Mouse (Mus musculus) MEL (cell line): ENCODE results near the gene Cyth3. TPM values are rescaled to one million over a fixed set of nuclear protein-coding genes. Genes with fewer than 3 reads are reported as not detected.

Source experiments
- DNase-seq: peaks from one replicate; pipeline ENCODE4 v3.0.0; 2011; ENCODE audit warnings: low read depth, low spot score
- H3K27ac ChIP-seq: 2 replicates; pipeline ENCODE4 v1.5.1; 2012; ENCODE audit warnings: low read depth, mild to moderate bottlenecking, control low read depth, low read length, moderate library complexity; ENCODE audit not compliant: control insufficient read depth
- H3K27me3 ChIP-seq, 2 experiments: fragments of 150-350 bp in 1 of 2; sonication (generic) in 1 of 2; 2 replicates each; pipeline ENCODE4 v1.6.1; 2012; ENCODE audit warnings: low read length in 2 of 2, mild to moderate bottlenecking in 2 of 2, improper control_type of control experiment in 1 of 2, moderate library complexity in 1 of 2; ENCODE audit not compliant: insufficient read depth in 2 of 2, control insufficient read depth in 1 of 2
- H3K36me3 ChIP-seq, 2 experiments: 2 replicates each; pipeline ENCODE4 v1.6.1; 2012 to 2014; ENCODE audit warnings: low read length in 2 of 2, improper control_type of control experiment in 1 of 2, inconsistent platforms in 1 of 2, mild to moderate bottlenecking in 1 of 2; ENCODE audit not compliant: insufficient read depth in 2 of 2, control insufficient read depth in 1 of 2
- H3K4me1 ChIP-seq, 2 experiments: fragments of 150-350 bp in 1 of 2; sonication (generic) in 1 of 2; 2 replicates each; pipeline ENCODE4 v1.6.1; 2012; ENCODE audit warnings: low read length in 2 of 2, improper control_type of control experiment in 1 of 2, mild to moderate bottlenecking in 1 of 2; ENCODE audit not compliant: insufficient read depth in 2 of 2, control insufficient read depth in 1 of 2
- H3K4me3 ChIP-seq, 2 experiments: fragments of 150-350 bp in 1 of 2; sonication (generic) in 1 of 2; 2 replicates each; pipeline ENCODE4 v1.5.1; 2012; ENCODE audit warnings: low read depth in 2 of 2, low read length in 2 of 2, mild to moderate bottlenecking in 2 of 2, moderate library complexity in 2 of 2, control low read depth in 1 of 2, improper control_type of control experiment in 1 of 2; ENCODE audit not compliant: control insufficient read depth in 1 of 2, insufficient read depth in 1 of 2
- H3K79me2 ChIP-seq: 2 replicates; pipeline ENCODE4 v1.6.1; 2012; ENCODE audit warnings: mild to moderate bottlenecking, low read length, moderate library complexity; ENCODE audit not compliant: control insufficient read depth, poor library complexity, insufficient read depth
- H3K9ac ChIP-seq: 2 replicates; pipeline ENCODE4 v1.6.1; 2012; ENCODE audit warnings: low read depth, mild to moderate bottlenecking, control low read depth, low read length, moderate library complexity; ENCODE audit not compliant: control insufficient read depth, poor library complexity, severe bottlenecking
- H3K9me3 ChIP-seq: fragments of 150-350 bp; sonication (generic); replicated peaks from 2 replicates; pipeline ENCODE4 v1.6.1; 2012; ENCODE audit warnings: mild to moderate bottlenecking, low read length, improper control_type of control experiment, moderate library complexity; ENCODE audit not compliant: insufficient read depth
- CHD2 ChIP-seq: IDR thresholded peaks from 2 replicates; pipeline ENCODE4 v1.6.1; 2011; ENCODE audit warnings: low read length, improper control_type of control experiment
- ELF1 ChIP-seq: IDR thresholded peaks from 2 replicates; pipeline ENCODE4 v1.6.1; 2014; ENCODE audit warnings: low read depth, mild to moderate bottlenecking, inconsistent platforms, low read length, improper control_type of control experiment, moderate library complexity
- EP300 ChIP-seq, 2 experiments: IDR thresholded peaks; 2 replicates each; pipeline ENCODE4 v1.6.1; 2011; ENCODE audit warnings: improper control_type of control experiment in 2 of 2, low read length in 2 of 2, low read depth in 1 of 2, mild to moderate bottlenecking in 1 of 2
- ETS1 ChIP-seq: IDR thresholded peaks from 2 replicates; pipeline ENCODE4 v1.6.1; 2012; ENCODE audit warnings: low read depth, mild to moderate bottlenecking, inconsistent platforms, low read length, improper control_type of control experiment, moderate library complexity
- GATA1 ChIP-seq: IDR thresholded peaks from 2 replicates; pipeline ENCODE4 v1.6.1; 2011; ENCODE audit warnings: low read depth, low read length, improper control_type of control experiment
- JUND ChIP-seq: IDR thresholded peaks from 2 replicates; pipeline ENCODE4 v1.6.1; 2011; ENCODE audit warnings: low read depth, mild to moderate bottlenecking, improper control_type of control experiment, low read length
- MAFK ChIP-seq: IDR thresholded peaks from 2 replicates; pipeline ENCODE4 v1.6.1; 2011; ENCODE audit warnings: low read depth, mild to moderate bottlenecking, low read length, improper control_type of control experiment, borderline replicate concordance
- MEF2A ChIP-seq: IDR thresholded peaks from 2 replicates; pipeline ENCODE4 v1.6.1; 2014; ENCODE audit warnings: low read depth, mild to moderate bottlenecking, inconsistent platforms, low read length, improper control_type of control experiment; ENCODE audit not compliant: poor library complexity, insufficient replicate concordance, severe bottlenecking; ENCODE audit errors: extremely low read depth
- MXI1 ChIP-seq: IDR thresholded peaks from 2 replicates; pipeline ENCODE4 v1.6.1; 2011; ENCODE audit warnings: mild to moderate bottlenecking, low read depth, low read length, improper control_type of control experiment
- MYB ChIP-seq: IDR thresholded peaks from 2 replicates; pipeline ENCODE4 v1.6.1; 2011; ENCODE audit warnings: mild to moderate bottlenecking, low read depth, low read length, improper control_type of control experiment
- MYC ChIP-seq: IDR thresholded peaks from 2 replicates; pipeline ENCODE4 v1.6.1; 2011; ENCODE audit warnings: low read depth, mild to moderate bottlenecking, low read length, improper control_type of control experiment, moderate library complexity
- POLR2A ChIP-seq, 2 experiments: IDR thresholded peaks; 2 replicates each; pipeline ENCODE4 v1.6.1; 2011 to 2012; ENCODE audit warnings: low read length in 2 of 2, mild to moderate bottlenecking in 2 of 2, control low read depth in 1 of 2, improper control_type of control experiment in 1 of 2, low read depth in 1 of 2, moderate library complexity in 1 of 2; ENCODE audit not compliant: control insufficient read depth in 1 of 2, insufficient read depth in 1 of 2, poor library complexity in 1 of 2
- RAD21 ChIP-seq: IDR thresholded peaks from 2 replicates; pipeline ENCODE4 v1.6.1; 2011; ENCODE audit warnings: mild to moderate bottlenecking, low read depth, low read length, improper control_type of control experiment
- RCOR1 ChIP-seq: IDR thresholded peaks from 2 replicates; pipeline ENCODE4 v1.6.1; 2012; ENCODE audit warnings: low read depth, mild to moderate bottlenecking, inconsistent platforms, low read length, improper control_type of control experiment
- SIN3A ChIP-seq: IDR thresholded peaks from 2 replicates; pipeline ENCODE4 v1.6.1; 2012; ENCODE audit warnings: low read length, improper control_type of control experiment, inconsistent platforms
- TAL1 ChIP-seq: IDR thresholded peaks from 2 replicates; pipeline ENCODE4 v1.6.1; 2012; ENCODE audit warnings: mild to moderate bottlenecking, inconsistent platforms, low read length, moderate library complexity, mixed read lengths
- TCF12 ChIP-seq: IDR thresholded peaks from 2 replicates; pipeline ENCODE4 v1.6.1; 2014; ENCODE audit warnings: low read depth, mild to moderate bottlenecking, inconsistent platforms, low read length, improper control_type of control experiment, moderate library complexity
- UBTF ChIP-seq: IDR thresholded peaks from 2 replicates; pipeline ENCODE4 v1.6.1; 2012; ENCODE audit warnings: low read depth, mild to moderate bottlenecking, inconsistent platforms, low read length, improper control_type of control experiment, moderate library complexity, borderline replicate concordance; ENCODE audit not compliant: insufficient read depth
- USF1 ChIP-seq: IDR thresholded peaks from 2 replicates; pipeline ENCODE4 v1.6.1; 2014; ENCODE audit warnings: low read depth, mild to moderate bottlenecking, inconsistent platforms, low read length, improper control_type of control experiment, moderate library complexity
- USF2 ChIP-seq, 2 experiments: IDR thresholded peaks; 2 replicates each; pipeline ENCODE4 v1.6.1; 2011 to 2012; ENCODE audit warnings: improper control_type of control experiment in 2 of 2, low read length in 2 of 2, borderline replicate concordance in 1 of 2, inconsistent platforms in 1 of 2, low read depth in 1 of 2, mild to moderate bottlenecking in 1 of 2; ENCODE audit not compliant: insufficient read depth in 1 of 2
- ZMIZ1 ChIP-seq: IDR thresholded peaks from 2 replicates; pipeline ENCODE4 v1.6.1; 2012; ENCODE audit warnings: low read depth, mild to moderate bottlenecking, inconsistent platforms, low read length, improper control_type of control experiment, moderate library complexity
- ZNF384 ChIP-seq: IDR thresholded peaks from 2 replicates; pipeline ENCODE4 v1.6.1; 2012; ENCODE audit warnings: low read depth, mild to moderate bottlenecking, inconsistent platforms, low read length, improper control_type of control experiment
- polyA plus RNA-seq, 2 experiments: library from polyadenylated mRNA; stranded (reverse) in 1 of 2; unstranded in 1 of 2; fragments of >175 nt in 1 of 2; fragments of >200 nt in 1 of 2; gene quantifications; 2 replicates each; pipeline versions ENCODE4 v1.2.1 to v1.2.4; 2012; ENCODE audit warnings: low replicate concordance in 2 of 2, low read depth in 1 of 2; ENCODE audit not compliant: insufficient read length in 2 of 2, insufficient read depth in 1 of 2, missing spikeins in 1 of 2
- total RNA-seq: library from RNA; depleted of rRNA; stranded (reverse); fragments of 300-350 nt; gene quantifications from 2 replicates; pipeline ENCODE4 v1.2.3, GENCODE M21; 2012

The Cyth3 gene
- total and polyA plus RNA-seq, 3 experiments: 41.1 to 44.9 TPM; not detected in 1

DNA sequence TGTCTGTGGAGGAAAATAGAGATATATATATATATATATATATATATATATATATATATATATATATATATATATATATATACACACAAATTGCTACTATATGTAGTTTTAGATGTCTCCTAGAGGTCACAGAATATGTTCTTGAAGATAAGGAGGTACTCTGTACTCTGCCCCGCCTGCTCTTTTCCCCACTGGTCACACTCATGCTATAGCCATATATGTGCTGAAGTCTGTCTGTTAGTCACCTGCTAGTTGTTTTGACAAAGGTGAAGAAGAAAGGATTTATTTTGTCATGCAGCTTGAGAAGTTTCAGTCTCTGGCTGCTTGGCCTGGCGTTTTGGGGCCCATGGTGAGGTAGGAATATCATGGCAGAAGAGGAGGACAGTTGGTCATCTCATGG is 25.2 kb downstream of the Cyth3 start:
- H3K79me2 ChIP-seq: peaks cover 26% of the 10 kb centered on the region
- H3K36me3 ChIP-seq: peaks cover 1 to 38% of the 10 kb centered on the region in 2 experiments; a peak in 3 of 4 replicates
- DNase-seq: peak; percentile 30
- no peak overlapping the region for H3K9ac ChIP-seq
- peak overlapping the region; percentile 24; the same call in 1 of the 2 replicates for H3K27ac ChIP-seq
- peaks cover 18 to 30% of the 10 kb centered on the region in 2 experiments for H3K4me1 ChIP-seq
- peak; percentile 5; the same call in 1 of the 2 replicates for TF ChIP-seq SIN3A
- no peak for TF ChIP-seq ZMIZ1
- H3K27me3 ChIP-seq: no peaks in the 10 kb centered on the region
- H3K4me3 ChIP-seq: no peak overlapping the region
- no peaks in the 10 kb centered on the region for H3K9me3 ChIP-seq

DNA sequence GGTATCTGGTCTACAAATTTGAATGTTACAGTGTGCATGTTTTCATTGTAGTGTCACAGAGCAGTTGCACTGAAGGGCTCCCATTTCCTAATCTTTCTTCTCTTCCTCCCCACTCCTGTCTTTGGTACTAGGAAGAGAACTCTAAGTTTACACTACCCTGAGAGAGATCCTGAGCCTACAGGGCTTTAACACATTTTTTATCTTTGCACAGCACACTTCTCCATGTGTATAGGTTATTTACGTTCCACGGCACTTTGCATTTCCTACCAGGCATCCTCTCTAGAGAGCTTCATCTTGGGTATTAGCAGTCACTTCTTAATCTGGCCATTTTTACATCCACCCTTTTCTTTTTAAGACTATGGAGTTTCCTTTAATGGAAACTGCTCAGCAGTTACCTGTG is 25.8 kb downstream of the Cyth3 start:
- H3K9ac ChIP-seq: no peak overlapping the region
- DNase-seq: peak; percentile 71
- H3K4me1 ChIP-seq: peaks cover 21 to 31% of the 10 kb centered on the region in 2 experiments

DNA sequence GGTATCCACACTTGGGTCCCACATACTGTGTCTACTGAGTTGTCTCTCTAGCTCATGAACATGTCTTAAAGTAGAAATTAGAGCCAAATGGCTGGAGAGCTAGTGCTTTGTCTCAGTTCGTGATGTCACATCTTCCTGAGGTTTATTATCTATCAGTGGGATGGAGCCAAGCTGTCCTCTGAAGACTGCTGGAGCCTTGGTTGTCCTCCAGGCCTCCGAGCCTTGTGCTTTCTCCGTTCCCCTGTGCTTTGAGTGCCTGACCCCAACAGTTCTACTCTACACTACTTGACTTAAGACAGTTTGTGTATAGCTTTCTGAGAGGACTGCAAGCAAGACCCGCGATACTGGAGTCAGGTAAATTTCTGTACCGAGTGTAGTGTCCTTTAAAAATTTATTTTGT is 26.9 kb downstream of the Cyth3 start:
- Histone ChIP-seq H3K36me3 (peaks cover 1 to 49% of the 10 kb centered on the region in 2 experiments; a peak in 3 of 4 replicates), H3K27ac (no peak overlapping the region), H3K4me1 (peaks cover 30 to 42% of the 10 kb centered on the region in 2 experiments), H3K4me3 (no peak overlapping the region), H3K27me3 (no peaks in the 10 kb centered on the region), H3K9me3 (no peaks in the 10 kb centered on the region), H3K9ac (no peak overlapping the region), H3K79me2 (peaks cover 28% of the 10 kb centered on the region)
- no peak for TF ChIP-seq UBTF
- TF ChIP-seq RAD21: no peak
- TF ChIP-seq EP300 (IDR thresholded peaks at IDR 0.05; ENCODE audit: low read depth in 1 of 2, low read length in 2 of 2): no peak
- TF ChIP-seq TCF12: no peak
- no peak for TF ChIP-seq RCOR1
- no peak for TF ChIP-seq GATA1
- TF ChIP-seq MAFK: no peak
- TF ChIP-seq POLR2A (IDR thresholded peaks at IDR 0.05; ENCODE audit: control insufficient read depth in 1 of 2, insufficient read depth in 1 of 2, low read depth in 1 of 2, low read length in 2 of 2, poor library complexity in 1 of 2): no peak
- TF ChIP-seq USF2 (IDR thresholded peaks at IDR 0.05; ENCODE audit: borderline replicate concordance in 1 of 2, insufficient read depth in 1 of 2, low read depth in 1 of 2, low read length in 2 of 2): no peak
- TF ChIP-seq JUND: no peak
- no peak for TF ChIP-seq ELF1
- no peak for TF ChIP-seq MEF2A
- no peak for TF ChIP-seq MXI1
- no peak for TF ChIP-seq ETS1
- DNase-seq: no peak

More for the DNA sequence above, 25.8 kb downstream of the Cyth3 start:
- peak; percentile 48; the same call in 1 of the 2 replicates for TF ChIP-seq RCOR1
- no peak for TF ChIP-seq MYB
- TF ChIP-seq CHD2: no peak
- peak; percentile 49 to 64; a peak in 3 of 4 replicates for TF ChIP-seq EP300 (IDR thresholded peaks at IDR 0.05; ENCODE audit: low read depth in 1 of 2, low read length in 2 of 2)
- TF ChIP-seq MAFK: no peak
- no peak for TF ChIP-seq ZNF384
- no peak for TF ChIP-seq JUND
- no peak for TF ChIP-seq ELF1
- TF ChIP-seq ETS1: peak; percentile 32; the same call in 1 of the 2 replicates
- peak; percentile 79 for TF ChIP-seq TAL1
- TF ChIP-seq GATA1: peak; percentile 65
- no peak for TF ChIP-seq MYC
- peak; percentile 32; the same call in 1 of the 2 replicates for TF ChIP-seq MXI1
- TF ChIP-seq USF1: no peak
- H3K79me2 ChIP-seq: peaks cover 27% of the 10 kb centered on the region
- peak overlapping the region; percentile 24; the same call in 1 of the 2 replicates for H3K27ac ChIP-seq
- H3K4me3 ChIP-seq: no peak overlapping the region
- H3K27me3 ChIP-seq: no peaks in the 10 kb centered on the region
- H3K9me3 ChIP-seq: no peaks in the 10 kb centered on the region
- H3K36me3 ChIP-seq: peaks cover 1 to 38% of the 10 kb centered on the region in 2 experiments; a peak in 3 of 4 replicates
